Mouse (Mus musculus) cortical plate, adult 2 months (tissue): ENCODE results near the gene Chst10.

ENCODE experiments used
- CTCF ChIP-seq: fragments of 200-500 bp; IDR thresholded peaks from 2 replicates; pipeline ENCODE4 v1.5.1; 2011; ENCODE audit warnings: mild to moderate bottlenecking, control low read depth, low read length; ENCODE audit not compliant: insufficient read depth; ENCODE audit errors: extremely low read depth
- POLR2A ChIP-seq: fragments of 200-500 bp; IDR thresholded peaks from 2 replicates; pipeline ENCODE4 v1.6.1; 2011; ENCODE audit warnings: mild to moderate bottlenecking, low read length, control low read depth; ENCODE audit not compliant: insufficient read depth; ENCODE audit errors: extremely low read depth

GRCm38 (mm10) chr1:38866242-38866641 lies 31.7 kb downstream of the Chst10 start:
- TF ChIP-seq CTCF (no peak), POLR2A (no peak)
